Mouse (Mus musculus) limb, embryonic 14.5 days (tissue): Measurements from ENCODE around the gene Gm20388. TPM values are rescaled to one million over a fixed set of nuclear protein-coding genes. Genes with fewer than 3 reads are reported as not detected.
A peak's percentile ranks its signal among the peaks of the same experiment; 100 is the strongest.

Source experiments
- ATAC-seq: fragments of 200-750 bp; cut with Nextera tagmentation; 2 replicates; pipeline ENCODE4 v1.8.0; 2017; ENCODE audit warnings: low read depth, moderate number of reproducible peaks, moderate TSS enrichment; ENCODE audit not compliant: low FRiP score
- DNase-seq: peaks from one replicate; pipeline ENCODE4 v3.0.0-alpha.2; 2015; ENCODE audit warnings: low spot score
- H3K27ac ChIP-seq: fragments of 300-500 bp; sonication (generic); replicated peaks from 2 replicates; pipeline ENCODE4 v1.5.1; 2014; ENCODE audit warnings: low read depth, mild to moderate bottlenecking, low read length, moderate library complexity, mixed read lengths
- H3K27me3 ChIP-seq: fragments of 300-500 bp; sonication (generic); 2 replicates; pipeline ENCODE4 v1.6.1; 2014; ENCODE audit warnings: low read length, mixed read lengths; ENCODE audit not compliant: control insufficient read depth, insufficient read depth
- H3K36me3 ChIP-seq: fragments of 300-500 bp; sonication (generic); 2 replicates; pipeline ENCODE4 v1.6.1; 2014; ENCODE audit warnings: mild to moderate bottlenecking, low read length, moderate library complexity, mixed read lengths; ENCODE audit not compliant: control insufficient read depth, insufficient read depth
- H3K4me1 ChIP-seq: fragments of 300-500 bp; sonication (generic); 2 replicates; pipeline ENCODE4 v1.6.1; 2014; ENCODE audit warnings: antibody characterized with exemption, low read length, mixed read lengths; ENCODE audit not compliant: control insufficient read depth, insufficient read depth
- H3K4me2 ChIP-seq: fragments of 300-500 bp; sonication (generic); replicated peaks from 2 replicates; pipeline ENCODE4 v1.6.1; 2014; ENCODE audit warnings: low read depth, mild to moderate bottlenecking, low read length, moderate library complexity; ENCODE audit not compliant: severe bottlenecking
- H3K4me3 ChIP-seq: fragments of 300-500 bp; sonication (generic); replicated peaks from 2 replicates; pipeline ENCODE4 v1.5.1; 2014; ENCODE audit warnings: low read length
- H3K9ac ChIP-seq: fragments of 300-500 bp; sonication (generic); 2 replicates; pipeline ENCODE4 v1.6.1; 2014; ENCODE audit warnings: mild to moderate bottlenecking, low read depth, low read length, moderate library complexity; ENCODE audit not compliant: severe bottlenecking
- H3K9me3 ChIP-seq: fragments of 300-500 bp; sonication (generic); 2 replicates; pipeline ENCODE4 v1.6.1; 2016; ENCODE audit warnings: low read length; ENCODE audit not compliant: control insufficient read depth
- POLR2A ChIP-seq: fragments of 200-500 bp; IDR thresholded peaks from 2 replicates; pipeline ENCODE4 v1.8.0; 2012; ENCODE audit warnings: inconsistent platforms, mild to moderate bottlenecking, moderate library complexity, borderline replicate concordance; ENCODE audit not compliant: insufficient read depth, insufficient read length; ENCODE audit errors: extremely low read depth
- WGBS: fragments of 180-500 bp; shearing (Covaris S2); extraction: QIAGEN DNeasy Blood & Tissue Kit; methylation state at CpG from one replicate; pipeline ENCODE4 v1.1.7; 2014; 5-methylcytosine and 5-hydroxymethylcytosine counted together
- polyA plus RNA-seq, 2 experiments: library from polyadenylated mRNA; depleted of rRNA in 1 of 2; stranded (reverse) in 1 of 2; unstranded in 1 of 2; fragments of >200 nt; fragmentation: Nextera tagmentation in 1 of 2; extraction: Ambion mirVana in 1 of 2; gene quantifications; 2 replicates each; pipeline versions ENCODE4 v1.2.1 to v1.2.3; 2012 to 2014

Gm20388 gene
- polyA plus RNA-seq, 2 experiments: 1.9 to 49.9 TPM

GRCm38 (mm10) chr8:121424600-121424999 is 1514.0 kb downstream of the Gm20388 start:
- Histone ChIP-seq H3K36me3 (no peaks in the 10 kb centered on the region), H3K4me3 (no peak overlapping the region), H3K27me3 (no peaks in the 10 kb centered on the region), H3K9me3 (no peaks in the 10 kb centered on the region), H3K4me1 (peaks cover 8% of the 10 kb centered on the region; the same call in 1 of the 2 replicates), H3K9ac (no peak overlapping the region), H3K27ac (no peak overlapping the region), H3K4me2 (no peak overlapping the region)
- no peak for TF ChIP-seq POLR2A
- ATAC-seq (no peak), DNase-seq (no peak)
- 81% methylated on average over 14 of the region's 14 CpGs for whole genome bisulfite sequencing

- 79% methylated on average over 8 of the region's 8 CpGs for WGBS
- no peak for TF ChIP-seq POLR2A
- Histone ChIP-seq H3K4me3 (no peak overlapping the region), H3K9me3 (no peaks in the 10 kb centered on the region), H3K4me2 (no peak overlapping the region), H3K9ac (no peak overlapping the region), H3K27ac (peak overlapping the region; percentile 3), H3K27me3 (no peaks in the 10 kb centered on the region), H3K4me1 (peaks cover 13% of the 10 kb centered on the region; the same call in 1 of the 2 replicates), H3K36me3 (no peaks in the 10 kb centered on the region)
- DNase-seq: peak; percentile 41
- 0 out of 2 replicates have a peak, but pooled peaks have one; percentile 23 for ATAC-seq
Measured at GRCm38 (mm10) chr8:121431499-121431898, 1520.9 kb downstream of the Gm20388 start.

- Histone ChIP-seq H3K9ac (no peak overlapping the region), H3K4me3 (no peak overlapping the region), H3K4me1 (peaks cover 15% of the 10 kb centered on the region; the same call in 1 of the 2 replicates), H3K27ac (no peak overlapping the region), H3K4me2 (no peak overlapping the region), H3K36me3 (no peaks in the 10 kb centered on the region), H3K9me3 (no peaks in the 10 kb centered on the region), H3K27me3 (no peaks in the 10 kb centered on the region)
- no peak for TF ChIP-seq POLR2A
- ATAC-seq (no peak), DNase-seq (peak; percentile 48)
- 12% methylated on average over 17 of the region's 17 CpGs for WGBS
Measured at GRCm38 (mm10) chr8:121433466-121433865, 1522.8 kb downstream of the Gm20388 start.

GRCm38 (mm10) chr8:121436656-121437055 is 1526.0 kb downstream of the Gm20388 start:
- DNase-seq: peak; percentile 66
- TF ChIP-seq POLR2A: no peak
- Histone ChIP-seq H3K4me3 (no peak overlapping the region), H3K36me3 (no peaks in the 10 kb centered on the region), H3K9me3 (no peaks in the 10 kb centered on the region), H3K4me2 (no peak overlapping the region), H3K4me1 (peaks cover 12% of the 10 kb centered on the region; the same call in 1 of the 2 replicates), H3K27ac (0 out of 2 replicates have a peak overlapping the region, but pooled peaks have one; percentile 11), H3K9ac (no peak overlapping the region), H3K27me3 (no peaks in the 10 kb centered on the region)
- ATAC-seq: no peak
- 39% methylated on average over 5 of the region's 5 CpGs for WGBS

GRCm38 (mm10) chr8:121437506-121437905 is 1526.9 kb downstream of the Gm20388 start:
- H3K9me3 ChIP-seq: no peaks in the 10 kb centered on the region
- no peak overlapping the region for H3K4me3 ChIP-seq
- no peaks in the 10 kb centered on the region for H3K36me3 ChIP-seq
- no peak for TF ChIP-seq POLR2A
- H3K4me2 ChIP-seq: no peak overlapping the region
- H3K9ac ChIP-seq: no peak overlapping the region
- no peak overlapping the region for H3K27ac ChIP-seq
- ATAC-seq (no peak), DNase-seq (no peak)
- peaks cover 12% of the 10 kb centered on the region; the same call in 1 of the 2 replicates for H3K4me1 ChIP-seq
- no peaks in the 10 kb centered on the region for H3K27me3 ChIP-seq
- WGBS: 74% methylated on average over 6 of the region's 6 CpGs
